Mouse (Mus musculus) T-cell, adult 2 months (primary cell): ENCODE results near the gene Fkbp15.
A peak's percentile ranks its signal among the peaks of the same experiment; 100 is the strongest.

Experiments
- DNase-seq: peaks from one replicate; pipeline ENCODE4 v3.0.0; 2022; ENCODE audit warnings: low spot score

Fkbp15 gene

DNA sequence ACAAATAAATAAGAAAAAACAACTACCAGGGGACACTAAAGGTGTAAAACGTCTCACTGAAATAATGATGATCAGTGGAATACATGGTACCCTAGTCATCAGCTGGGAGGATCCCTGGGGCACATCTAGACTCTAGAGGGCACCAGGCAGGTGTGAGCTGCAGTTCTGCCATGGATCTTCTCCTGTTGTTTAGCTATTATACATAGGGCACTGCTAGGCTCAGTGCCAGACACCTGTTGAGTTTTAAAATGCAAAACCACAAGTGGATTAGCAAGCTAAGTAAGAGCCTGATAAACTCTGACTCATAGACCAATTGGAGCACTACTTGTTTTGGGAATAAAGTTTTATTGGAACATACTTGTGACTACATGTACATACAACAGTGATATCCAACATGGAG lies 42.1 kb downstream of the Fkbp15 start:
- no peak for DNase-seq

DNA sequence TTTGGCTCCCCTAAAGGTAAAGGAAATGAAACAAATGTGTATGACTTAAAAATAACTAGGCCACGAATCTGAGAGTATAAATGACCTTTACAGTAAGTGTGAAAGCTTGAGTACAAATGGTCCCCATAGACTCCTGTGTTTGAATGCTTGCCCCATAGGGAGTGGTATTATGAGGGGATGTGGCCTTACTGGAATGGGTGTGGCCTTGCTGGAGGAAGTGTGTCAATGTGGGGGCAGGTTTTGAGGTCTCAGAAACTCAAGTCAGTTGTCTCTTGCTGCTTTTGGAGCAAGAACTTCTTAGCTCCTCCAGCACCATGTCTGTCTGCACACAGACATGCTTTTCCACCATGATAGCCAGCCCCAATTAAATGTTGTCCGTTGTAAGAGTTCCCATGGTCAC lies 43.9 kb downstream of the Fkbp15 start:
- DNase-seq, result no peak

DNA sequence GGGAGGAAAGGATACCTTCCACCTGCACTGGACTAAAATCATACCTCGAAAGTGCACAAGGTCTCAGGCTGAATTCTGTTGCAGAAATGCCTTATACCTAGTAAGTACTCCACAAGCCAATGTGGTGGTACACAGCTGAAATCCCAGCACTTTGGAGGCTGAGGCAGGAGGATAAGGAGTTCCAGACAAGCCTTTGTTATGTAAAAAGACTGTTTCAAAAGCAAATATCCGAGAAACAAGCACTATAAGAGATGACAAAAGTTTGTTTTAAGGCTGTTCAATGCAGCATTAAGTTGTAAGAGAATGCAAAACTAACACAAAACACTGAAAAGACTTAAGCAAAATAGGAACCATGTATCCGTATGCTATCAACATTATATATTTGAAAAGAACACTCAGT lies 45.8 kb downstream of the Fkbp15 start:
- no peak for DNase-seq

DNA sequence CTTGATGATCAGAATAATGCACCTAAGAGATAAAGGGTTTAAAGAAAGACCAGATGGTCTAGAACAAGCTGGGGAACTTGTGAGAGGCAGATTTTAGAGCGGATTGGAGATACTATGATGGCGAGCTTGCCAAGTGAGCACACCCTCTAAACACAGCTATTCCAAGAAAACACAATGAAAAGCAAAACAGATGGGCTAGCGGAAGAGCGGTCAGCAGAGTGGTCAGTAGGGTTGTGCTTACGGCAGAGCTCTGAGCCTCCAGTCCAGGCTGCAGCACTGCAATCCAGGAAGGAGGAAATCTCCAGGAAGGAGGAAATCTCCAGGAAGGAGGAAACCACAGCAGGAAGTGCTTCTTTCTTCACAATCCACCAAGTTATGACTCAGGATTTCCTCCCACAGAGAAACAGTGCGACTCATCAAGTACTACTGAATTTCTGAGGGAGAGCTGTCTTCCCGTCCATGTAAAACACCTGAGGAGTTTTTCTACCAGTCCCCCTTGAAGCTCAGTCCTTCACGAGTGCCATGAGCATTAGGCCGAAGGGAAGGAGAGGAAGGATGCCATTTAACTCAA lies 46.6 kb downstream of the Fkbp15 start:
- no peak for DNase-seq

DNA sequence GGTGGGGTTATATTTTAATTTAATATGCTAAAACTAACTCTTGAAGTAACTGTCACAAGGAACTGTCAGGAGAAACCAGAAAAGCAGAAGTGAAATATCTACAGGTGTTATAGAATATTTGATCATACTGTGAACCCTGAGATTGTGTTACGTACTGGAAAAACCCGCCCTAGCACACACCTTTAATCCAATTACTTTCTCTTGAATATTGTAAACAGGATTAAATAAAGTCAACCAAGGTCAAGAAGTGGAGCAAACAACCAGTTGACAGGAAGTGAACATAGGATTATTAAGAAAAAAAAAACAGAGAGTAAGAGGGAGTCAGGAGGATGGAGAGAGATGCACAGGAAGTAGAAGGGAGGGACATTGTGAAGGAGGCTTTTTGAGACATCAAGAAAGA lies 47.5 kb downstream of the Fkbp15 start:
- DNase-seq, result no peak

DNA sequence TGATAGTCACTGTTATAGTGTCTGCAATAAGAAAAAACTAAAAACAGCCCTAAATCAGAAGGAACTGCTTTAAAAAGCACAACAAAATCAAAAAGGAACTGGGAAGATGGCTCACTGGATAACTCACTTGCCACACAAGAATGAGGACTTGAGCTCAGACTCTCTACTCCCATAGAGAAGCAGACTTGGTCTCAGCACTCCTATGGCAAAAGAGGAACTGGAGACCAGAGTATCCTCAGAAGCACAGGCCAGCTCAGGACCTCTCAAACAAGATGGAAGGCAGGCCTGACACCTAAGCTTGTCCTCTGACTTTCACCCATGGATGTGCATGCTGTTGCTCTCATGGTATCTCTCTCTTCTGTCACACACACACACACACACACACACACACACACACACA lies 51.9 kb downstream of the Fkbp15 start:
- no peak for DNase-seq

DNA sequence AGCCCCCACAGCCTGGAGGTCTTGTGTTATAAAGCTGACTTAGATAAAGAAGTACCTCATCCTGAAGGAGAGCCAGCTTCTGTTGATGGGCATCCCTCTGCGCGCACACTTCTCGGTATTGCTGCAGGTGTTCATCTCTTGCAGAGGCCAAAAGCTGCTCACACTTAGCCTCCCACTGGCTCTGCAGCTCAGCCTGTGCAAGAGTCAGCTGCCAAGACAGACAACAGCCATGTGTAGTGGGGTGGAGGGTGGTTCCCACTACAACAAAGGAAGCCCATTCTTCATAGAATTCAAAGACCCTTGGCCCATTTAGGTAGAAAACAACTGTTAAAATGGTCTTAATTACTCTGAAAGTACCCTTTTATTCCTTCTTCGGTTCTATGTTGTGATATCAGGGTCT lies 53.5 kb downstream of the Fkbp15 start:
- no peak for DNase-seq

DNA sequence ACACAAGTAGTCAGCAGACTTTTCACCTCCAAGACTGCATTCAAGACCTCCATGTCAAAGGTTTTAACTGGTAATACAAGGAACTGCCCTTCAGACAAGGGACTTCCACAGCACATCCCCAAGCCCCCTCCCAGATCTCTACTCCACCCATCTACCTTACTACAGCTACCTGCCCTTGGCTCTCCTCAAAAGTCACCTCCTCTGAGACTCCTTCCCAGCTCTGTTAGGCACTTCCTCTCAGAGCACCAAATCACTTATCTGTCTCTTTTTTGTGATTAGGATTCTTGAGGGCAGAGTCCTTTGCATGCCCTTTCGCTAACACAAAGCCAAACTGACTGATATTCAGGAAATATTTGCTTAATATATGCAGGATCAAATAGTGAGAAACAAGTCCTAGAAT lies 54.0 kb downstream of the Fkbp15 start:
- no peak for DNase-seq

DNA sequence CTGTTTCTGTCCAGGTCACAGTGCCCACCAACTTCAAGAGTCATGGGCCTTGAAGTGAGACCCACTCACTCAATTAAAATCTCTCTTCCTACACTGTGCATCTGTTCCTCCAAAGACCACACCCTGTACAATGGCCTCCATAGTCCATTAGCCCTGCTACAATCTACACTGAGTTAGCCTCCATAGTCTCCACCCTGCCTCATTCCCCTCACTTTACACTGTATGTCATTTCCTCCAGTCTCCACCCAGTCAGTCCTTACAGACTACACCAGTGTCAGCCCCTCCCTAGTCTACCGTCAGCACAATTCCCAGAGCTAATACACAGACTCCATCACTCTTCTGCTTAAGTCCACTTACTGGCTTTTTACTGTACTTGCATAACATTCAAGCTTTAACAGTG lies 57.1 kb downstream of the Fkbp15 start:
- DNase-seq, result no peak

DNA sequence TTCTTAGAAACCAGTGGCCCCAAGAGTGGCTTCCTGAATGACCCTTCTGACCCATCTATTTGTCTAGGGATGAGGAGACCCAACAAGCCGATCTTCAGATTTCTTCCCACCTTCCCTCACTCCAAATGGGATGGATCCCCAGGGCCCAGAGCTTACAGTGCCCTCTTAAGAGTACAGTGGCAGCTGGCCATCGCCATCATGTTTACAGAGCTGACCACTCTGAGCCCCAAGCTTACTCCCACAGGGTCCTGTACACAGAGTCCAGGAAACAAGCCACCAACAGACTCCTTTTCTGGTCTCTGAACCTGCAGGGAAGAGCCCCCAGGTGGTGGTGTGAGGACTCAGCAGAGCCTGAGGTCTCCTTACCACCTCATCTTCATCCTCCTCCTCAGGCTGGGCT lies 57.6 kb downstream of the Fkbp15 start:
- no peak for DNase-seq

DNA sequence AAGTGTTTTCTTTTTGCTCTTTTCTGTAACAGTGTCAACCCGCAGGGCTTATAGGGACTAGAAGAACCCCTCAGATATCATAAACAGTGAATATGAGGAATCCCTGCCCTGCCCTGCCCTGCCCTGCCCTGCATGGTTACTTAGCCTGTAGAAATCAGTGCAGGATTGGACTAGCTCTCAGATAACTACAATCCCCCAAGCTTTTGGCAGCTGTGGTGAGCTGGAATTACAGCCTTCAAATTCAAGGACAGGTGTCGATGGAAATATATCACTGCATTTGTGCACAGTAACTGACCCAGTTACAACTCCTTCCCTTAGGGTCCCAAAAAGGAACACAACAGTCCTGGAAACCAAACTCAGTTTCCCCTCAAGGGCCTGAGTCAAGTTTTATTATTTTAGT lies 60.3 kb downstream of the Fkbp15 start:
- no peak for DNase-seq

DNA sequence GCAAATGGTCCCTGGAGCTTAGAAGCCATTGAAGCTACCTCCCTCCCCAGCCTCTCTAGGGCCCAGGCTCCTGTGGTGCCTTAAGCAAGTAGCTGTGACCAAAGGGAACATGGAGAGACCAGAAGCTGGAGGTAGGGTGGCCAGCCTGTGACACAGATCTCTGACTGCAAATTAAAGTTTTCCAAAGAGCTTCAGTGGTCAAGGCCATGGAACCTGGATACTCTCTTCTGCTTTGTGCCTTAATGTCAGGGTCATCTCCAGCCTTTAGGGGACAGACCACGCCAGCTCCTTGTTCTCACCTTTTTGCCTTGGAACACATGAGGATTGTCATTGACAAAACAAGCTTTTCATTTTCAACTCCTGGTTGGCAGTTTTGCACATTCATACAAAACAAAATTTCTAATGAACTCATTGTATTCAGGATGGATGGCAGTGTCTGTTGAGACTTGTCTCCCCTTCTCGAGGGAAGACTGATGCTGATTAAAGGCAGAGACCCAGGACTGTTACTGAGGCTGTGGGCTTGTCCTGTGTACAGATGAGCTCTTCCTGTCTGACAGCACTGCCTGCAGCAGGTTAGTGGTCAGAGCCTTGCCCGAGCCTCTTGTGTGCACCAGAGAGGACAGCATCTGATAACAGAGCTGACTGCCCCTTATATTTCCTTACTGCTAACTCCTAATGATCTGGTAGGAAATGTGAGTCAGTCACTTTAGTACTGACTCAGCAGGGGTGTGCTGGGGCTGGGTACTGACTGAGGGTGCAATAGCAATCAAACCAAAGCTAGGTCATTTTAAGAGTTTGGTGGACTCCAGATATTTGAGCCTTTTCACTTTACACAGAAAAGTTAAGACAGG lies 62.8 kb downstream of the Fkbp15 start:
- no peak for DNase-seq

DNA sequence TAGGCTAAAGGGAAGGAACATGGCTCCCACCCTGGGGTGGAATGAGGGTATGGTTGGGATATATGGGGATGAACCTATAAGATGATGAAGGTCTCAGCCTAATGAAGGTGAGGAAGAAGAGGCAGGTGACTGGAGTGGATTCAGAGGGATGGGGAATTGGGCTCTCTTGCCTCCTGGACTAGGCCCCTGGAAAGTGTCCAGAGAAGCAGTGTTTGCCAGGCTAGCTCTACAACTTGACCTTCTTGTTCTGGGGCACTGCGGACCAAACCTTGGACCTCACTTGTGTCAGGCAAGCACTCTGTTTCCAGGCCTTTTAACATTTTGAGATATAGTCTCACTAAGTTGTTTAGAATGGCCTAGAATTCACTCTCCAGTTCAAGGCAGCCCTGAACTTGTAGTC lies 65.6 kb downstream of the Fkbp15 start:
- no peak for DNase-seq

DNA sequence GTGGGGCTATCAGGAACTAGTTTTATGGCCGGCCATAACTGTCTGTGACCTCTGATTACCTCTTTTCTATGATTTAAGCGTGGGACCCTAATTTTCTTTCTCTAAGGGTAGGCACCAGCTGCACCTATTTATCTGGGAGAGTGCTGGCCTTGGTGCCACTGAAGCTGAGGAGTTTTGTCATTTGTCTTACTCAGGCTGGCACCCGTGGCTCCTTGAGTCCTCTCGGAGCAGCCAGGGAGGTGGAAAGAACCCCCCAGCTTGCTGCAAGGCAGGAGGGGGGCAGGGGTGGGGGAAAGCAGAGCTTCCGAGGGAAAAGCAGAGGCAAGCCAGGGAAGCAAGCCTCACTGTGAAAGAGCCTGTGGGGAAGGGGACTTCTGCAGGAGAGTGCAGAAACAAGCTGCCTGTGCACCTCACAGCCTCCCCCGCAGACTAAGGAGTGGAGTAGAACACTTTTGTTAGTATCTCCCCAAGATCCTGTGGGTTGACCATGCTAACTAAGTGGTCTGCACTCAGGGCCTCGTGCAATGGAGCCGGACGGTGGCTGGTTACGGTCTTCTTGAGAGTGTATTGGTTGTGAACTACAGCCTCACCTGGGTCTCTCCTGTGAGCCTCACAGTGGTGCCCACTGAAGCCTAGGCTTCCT lies 67.0 kb downstream of the Fkbp15 start:
- DNase-seq, result no peak

DNA sequence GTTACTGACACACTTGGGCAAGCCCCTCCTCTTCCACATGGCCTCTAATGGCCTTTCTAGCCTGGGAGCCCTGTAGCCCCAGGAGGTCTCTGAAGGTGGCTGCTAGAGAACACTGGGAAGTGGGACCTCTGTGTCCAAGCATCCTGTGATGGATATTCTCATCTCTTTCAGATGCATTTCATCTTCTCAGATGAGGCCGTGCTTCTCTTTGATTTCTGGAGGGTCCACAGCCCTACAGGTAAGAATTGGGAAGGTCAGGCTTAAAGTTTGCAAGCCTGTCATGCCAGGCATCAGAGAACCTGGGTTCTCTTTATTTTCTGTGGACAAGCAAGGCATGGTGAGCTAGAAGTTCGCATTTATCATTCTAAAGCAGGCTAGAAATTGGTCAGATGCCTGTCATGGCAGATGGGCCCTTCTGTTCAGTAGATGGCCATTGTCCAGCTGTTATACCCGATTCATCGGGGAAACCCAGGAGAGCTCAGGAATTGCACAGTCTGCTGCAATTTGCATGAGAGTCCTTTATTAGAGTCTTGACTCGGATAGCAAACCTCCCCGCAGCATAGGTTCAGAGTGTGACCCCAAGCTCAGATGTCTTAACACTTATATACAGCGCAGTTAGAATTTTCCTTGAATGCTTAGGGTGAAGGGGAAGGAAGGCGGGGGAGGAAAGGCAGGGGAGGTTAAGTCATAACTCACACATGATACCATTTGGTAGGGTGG lies 67.7 kb downstream of the Fkbp15 start:
- no peak for DNase-seq

DNA sequence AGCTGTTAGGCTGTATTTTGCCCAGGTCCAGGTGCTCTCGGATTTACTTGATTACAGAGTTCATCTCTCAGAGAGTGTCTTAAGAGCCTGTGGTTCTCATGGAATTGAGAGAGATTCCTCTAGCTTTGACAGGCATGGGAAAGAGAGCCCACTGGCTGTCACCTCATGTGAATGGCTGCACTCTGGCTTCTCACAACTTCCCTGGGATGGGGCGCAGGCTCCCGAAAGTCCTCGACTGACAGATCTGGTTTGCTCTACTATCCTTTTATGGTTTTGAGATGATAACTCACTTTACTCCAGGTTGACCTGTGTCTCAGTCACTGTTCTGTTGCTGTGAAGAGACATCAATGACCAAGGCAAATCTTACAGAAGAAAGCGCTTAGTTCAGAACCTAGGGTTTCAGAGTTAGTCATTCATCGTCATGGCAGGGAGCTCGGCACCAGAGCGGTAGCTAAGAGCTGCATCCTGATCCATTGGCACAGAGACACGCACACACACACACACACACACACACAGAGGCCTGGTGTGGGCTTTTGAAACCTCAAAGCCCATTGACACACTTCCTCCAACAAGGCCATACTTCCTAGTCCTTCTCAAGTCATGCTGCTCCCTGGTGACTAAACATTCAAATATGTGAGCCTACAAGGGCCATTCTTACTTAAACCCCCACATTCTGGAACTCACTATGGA lies 69.4 kb downstream of the Fkbp15 start:
- DNase-seq, result no peak

DNA sequence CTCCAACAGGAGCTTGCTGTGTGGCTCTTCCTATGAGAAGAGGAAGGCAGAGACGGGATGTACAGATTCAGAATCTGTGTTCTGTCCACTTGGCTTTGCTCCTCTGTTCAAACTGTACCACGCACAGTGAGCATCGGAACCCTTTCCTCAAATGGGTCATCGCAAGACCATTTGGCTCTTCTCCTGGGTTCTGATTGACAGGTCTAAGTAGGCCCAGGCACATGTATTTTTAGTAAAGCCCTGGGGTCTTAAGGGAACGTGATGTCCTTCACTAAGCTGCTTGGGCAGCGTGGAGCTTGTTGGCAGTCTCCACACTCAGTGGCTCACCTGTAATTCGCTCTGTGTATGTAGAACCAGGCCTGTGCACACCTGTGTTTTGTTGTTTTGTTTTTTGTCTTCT lies 71.1 kb downstream of the Fkbp15 start:
- no peak for DNase-seq

DNA sequence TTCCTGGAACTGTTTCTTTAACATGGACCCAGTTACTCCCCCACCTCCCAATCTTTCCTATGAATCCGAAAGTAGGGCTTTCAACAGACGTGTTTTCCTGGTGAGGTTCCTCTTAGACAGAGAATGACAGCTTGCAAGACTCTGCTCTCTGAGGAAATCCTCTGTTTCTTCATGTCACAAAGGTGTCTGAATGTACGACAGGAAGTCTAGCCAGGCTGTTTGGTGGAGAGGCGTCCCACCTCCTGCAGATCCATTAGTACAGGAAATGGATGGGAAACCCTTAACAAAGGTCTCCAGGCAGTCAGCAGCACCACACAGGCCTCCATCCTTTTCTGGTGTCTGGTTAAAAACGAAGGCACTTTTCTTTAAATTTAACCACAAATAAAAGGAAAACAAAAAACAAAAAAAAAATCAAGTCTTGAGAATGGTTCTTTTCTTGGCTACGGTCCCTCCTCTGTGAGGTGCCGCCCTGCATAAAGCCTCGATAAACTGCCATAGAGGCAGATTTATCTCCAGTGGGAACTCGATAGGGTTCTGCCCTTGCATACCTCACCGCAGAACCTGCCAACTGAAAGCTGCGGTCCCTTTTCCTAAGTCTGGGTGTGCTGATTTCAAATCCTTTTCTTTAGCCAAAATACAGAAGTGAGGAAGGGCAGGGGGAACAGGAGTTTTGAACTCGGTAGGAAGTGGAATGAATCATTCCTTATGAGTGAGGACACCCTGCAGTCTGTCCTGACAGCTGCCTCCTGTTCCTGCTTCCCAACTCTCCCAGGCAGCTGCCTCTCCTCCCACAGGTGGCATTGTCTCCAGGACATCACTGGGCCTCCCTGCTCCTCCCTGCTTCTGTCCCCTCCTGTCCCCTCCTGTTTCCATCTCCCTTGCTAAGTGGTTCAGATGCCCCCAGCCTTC lies 73.1 kb downstream of the Fkbp15 start:
- peak; percentile 23 for DNase-seq

DNA sequence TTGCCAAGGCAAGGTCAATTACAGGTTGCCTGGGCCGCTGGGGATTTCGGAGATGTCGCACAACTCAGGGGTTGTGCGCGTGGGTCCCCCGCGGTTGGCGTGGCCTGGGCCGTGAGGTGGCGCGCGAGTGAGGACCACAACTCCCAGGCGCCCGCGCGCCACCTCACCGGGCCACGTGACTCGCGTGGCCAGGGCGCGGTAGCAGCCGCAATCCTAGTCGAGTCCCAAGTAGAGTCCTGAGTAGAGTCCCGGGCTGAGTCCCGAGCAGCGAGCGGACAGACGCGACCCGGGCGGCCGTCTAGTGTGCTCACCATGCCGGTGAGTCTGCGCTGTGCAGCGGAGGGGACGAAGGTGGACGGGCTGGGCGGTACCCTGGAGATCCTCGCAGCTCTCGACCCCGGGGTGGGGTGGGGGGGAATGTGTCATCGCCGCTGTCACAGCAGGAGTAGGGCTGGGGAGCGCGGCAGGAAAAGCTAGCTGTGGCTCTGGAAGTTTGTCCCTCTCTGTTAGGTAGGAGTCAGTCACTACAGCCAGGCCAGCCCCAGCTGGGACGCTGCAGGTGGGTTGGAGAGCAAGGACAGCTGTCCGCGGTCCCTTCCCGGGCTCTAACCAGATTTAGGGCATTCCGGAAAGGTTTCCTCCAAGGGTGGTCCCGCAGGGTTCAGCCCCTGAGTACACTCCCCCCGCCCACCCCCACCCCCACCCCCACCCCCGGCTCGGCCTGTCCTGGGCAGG lies 73.9 kb downstream of the Fkbp15 start:
- peak; percentile 58 for DNase-seq

DNA sequence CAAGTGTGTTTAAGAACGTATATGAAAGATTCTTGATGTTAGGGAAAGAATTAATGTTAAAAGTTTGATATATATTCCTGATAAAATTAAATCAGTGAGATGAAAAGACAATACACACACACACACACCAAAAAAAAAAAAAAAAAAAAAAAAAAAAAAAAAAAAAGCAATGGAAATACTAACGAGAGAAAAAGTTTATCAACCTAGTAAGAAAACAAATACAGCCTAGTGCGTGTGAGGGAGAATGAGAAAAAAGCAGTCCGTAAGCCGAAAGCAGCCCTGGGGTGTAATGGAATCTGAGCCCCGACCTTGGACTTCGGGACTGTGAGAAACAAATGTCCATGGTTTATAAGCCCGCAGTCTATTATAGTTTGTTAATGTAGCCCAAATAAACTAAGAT lies 74.8 kb downstream of the Fkbp15 start:
- DNase-seq, result no peak
